Mouse (Mus musculus): ENCODE measurements at regions not wholly inside any gene's neighbourhood (a gene's known extent, or its start where the extent isn't known, plus 50 kb on each side); places are given as distances from the start of the nearest gene placed in this dataset.

- DNase-seq (ENCODE audit: low spot score in 2 of 2): no peak
Measured at GRCm38 (mm10) chr3:137795754-137796315, 68.5 kb upstream of the H2afz start.

DNA sequence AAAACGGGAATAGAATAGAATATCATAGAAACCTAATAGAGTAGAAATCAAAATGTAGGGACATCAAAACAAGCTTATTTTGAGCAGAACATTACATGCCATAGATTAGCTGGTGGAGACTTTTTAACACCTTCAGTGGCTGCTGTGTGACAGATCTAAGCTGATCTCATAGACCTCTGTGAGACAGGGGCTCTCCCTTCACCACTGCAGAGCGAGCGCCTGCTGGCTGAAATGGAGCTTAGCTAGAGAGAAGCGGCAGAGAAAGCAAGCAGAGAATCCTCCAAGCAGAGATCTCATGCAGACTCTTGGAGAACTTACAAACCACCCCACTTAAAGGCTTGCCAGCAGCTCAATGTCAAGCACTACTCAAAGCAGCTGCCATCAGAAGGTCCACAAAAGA lies 65.5 kb upstream of the H2afz start:
- no peak for DNase-seq (ENCODE audit: low spot score in 2 of 2)

- no peak for DNase-seq (ENCODE audit: low spot score in 2 of 2)
Measured at GRCm38 (mm10) chr3:137801402-137802020, 62.8 kb upstream of the H2afz start.

DNA sequence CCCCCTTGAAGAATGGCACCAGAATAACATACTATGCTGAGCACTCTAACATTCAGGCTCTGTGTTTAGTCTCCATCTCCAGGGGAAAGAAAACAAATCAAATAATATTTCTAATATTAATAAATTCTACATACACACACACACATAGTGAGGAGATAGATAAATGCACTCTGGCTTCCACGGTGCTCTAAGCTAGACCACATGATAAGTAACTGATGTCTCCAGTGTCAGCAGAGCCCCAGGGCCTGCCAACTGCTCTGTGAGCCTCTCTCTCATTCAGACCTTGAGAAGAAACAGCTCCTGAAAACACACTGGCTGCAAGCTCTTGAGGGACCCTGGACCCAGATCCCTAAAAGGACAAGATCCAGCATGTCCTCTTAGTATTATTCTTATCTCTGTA lies 56.9 kb upstream of the H2afz start:
- no peak for DNase-seq (ENCODE audit: low spot score in 2 of 2)

- no peak for DNase-seq (ENCODE audit: low spot score in 2 of 2)
Measured at GRCm38 (mm10) chr3:137807913-137808684, 56.2 kb upstream of the H2afz start.

DNA sequence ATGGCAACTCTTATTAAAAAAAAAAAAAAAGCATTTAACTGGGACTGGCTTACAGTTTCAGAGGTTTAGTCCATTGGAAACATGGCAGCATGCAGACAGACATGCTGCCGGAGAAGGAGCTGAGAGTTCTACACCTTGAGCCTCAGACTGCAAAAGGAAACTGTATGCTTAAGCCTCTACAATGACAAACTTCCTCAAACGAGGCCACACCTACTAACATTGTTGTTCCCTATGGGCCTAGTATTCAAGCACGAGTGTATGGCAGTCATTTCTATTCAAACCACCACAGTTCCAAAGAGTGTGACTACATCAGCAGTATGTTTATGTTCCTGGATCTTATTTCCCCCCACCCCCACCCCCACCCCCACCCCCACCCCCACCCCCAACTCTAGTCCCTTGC lies 54.2 kb upstream of the H2afz start:
- no peak for DNase-seq (ENCODE audit: low spot score in 2 of 2)

Measured in spleen, postnatal 36 days (tissue).